Mouse (Mus musculus) thymus, adult 2 months (tissue): ENCODE measurements around the gene St6galnac3.

ENCODE experiments used
- CTCF ChIP-seq: fragments of 200-500 bp; IDR thresholded peaks from 2 replicates; pipeline ENCODE4 v1.5.1; 2012; ENCODE audit warnings: mild to moderate bottlenecking, control low read depth, low read length, moderate library complexity, borderline replicate concordance; ENCODE audit not compliant: control insufficient read depth, poor library complexity, insufficient read depth; ENCODE audit errors: extremely low read depth
- POLR2A ChIP-seq: fragments of 200-500 bp; IDR thresholded peaks from 2 replicates; pipeline ENCODE4 v1.6.1; 2012; ENCODE audit warnings: mild to moderate bottlenecking, low read length, control low read depth, moderate library complexity; ENCODE audit not compliant: control insufficient read depth, poor library complexity, insufficient read depth; ENCODE audit errors: extremely low read depth

GRCm38 (mm10) chr3:153732749-153733148 is 7.8 kb upstream of the St6galnac3 start:
- no peak for TF ChIP-seq POLR2A
- no peak for TF ChIP-seq CTCF
